Mouse (Mus musculus) ES-E14 (cell line): Measurements from ENCODE around the gene Tmem131. TPM values are rescaled to one million over a fixed set of nuclear protein-coding genes. Genes with fewer than 3 reads are reported as not detected.

Experiments used
- DNase-seq: peaks from one replicate; pipeline ENCODE4 v3.0.0-alpha.2; 2013; ENCODE audit warnings: low read depth, low spot score
- H3K27ac ChIP-seq: 2 replicates; pipeline ENCODE4 v1.5.1; 2012; ENCODE audit warnings: low read depth, mild to moderate bottlenecking, low read length, moderate library complexity, mixed read lengths; ENCODE audit not compliant: poor library complexity, insufficient read depth, severe bottlenecking
- H3K36me3 ChIP-seq: 2 replicates; pipeline ENCODE4 v1.6.1; 2012; ENCODE audit warnings: mild to moderate bottlenecking, low read length, moderate library complexity, mixed read lengths; ENCODE audit not compliant: control insufficient read depth, poor library complexity, insufficient read depth, severe bottlenecking
- H3K4me1 ChIP-seq, 2 experiments: fragments of 150-350 bp in 1 of 2; sonication (generic) in 1 of 2; 2 replicates each; pipeline ENCODE4 v1.6.1; 2012; ENCODE audit warnings: low read length in 2 of 2, mild to moderate bottlenecking in 1 of 2, mixed read lengths in 1 of 2; ENCODE audit not compliant: control insufficient read depth in 2 of 2, insufficient read depth in 2 of 2, poor library complexity in 1 of 2
- H3K4me3 ChIP-seq, 2 experiments: fragments of 150-350 bp in 1 of 2; sonication (generic) in 1 of 2; 2 replicates each; pipeline ENCODE4 v1.5.1; 2012; ENCODE audit warnings: low read length in 2 of 2, low read depth in 1 of 2, mild to moderate bottlenecking in 1 of 2, mixed read lengths in 1 of 2; ENCODE audit not compliant: insufficient read depth in 1 of 2, poor library complexity in 1 of 2, severe bottlenecking in 1 of 2
- H3K9ac ChIP-seq: 2 replicates; pipeline ENCODE4 v1.6.1; 2012; ENCODE audit warnings: low read depth, mild to moderate bottlenecking, low read length, mixed read lengths; ENCODE audit not compliant: poor library complexity, insufficient read depth, severe bottlenecking
- H3K9me3 ChIP-seq: fragments of 150-350 bp; sonication (generic); 2 replicates; pipeline ENCODE4 v1.6.1; 2012; ENCODE audit warnings: low read depth, mild to moderate bottlenecking, low read length; ENCODE audit not compliant: control insufficient read depth, insufficient read depth
- CHD2 ChIP-seq: IDR thresholded peaks from 2 replicates; pipeline ENCODE4 v1.6.1; 2014; ENCODE audit warnings: mild to moderate bottlenecking, low read depth, low read length, inconsistent platforms
- HCFC1 ChIP-seq: IDR thresholded peaks from 2 replicates; pipeline ENCODE4 v1.6.1; 2012; ENCODE audit warnings: low read length, inconsistent platforms, borderline replicate concordance; ENCODE audit not compliant: insufficient read depth
- MAFK ChIP-seq: IDR thresholded peaks from 2 replicates; pipeline ENCODE4 v1.6.1; 2014; ENCODE audit warnings: mild to moderate bottlenecking, low read depth, low read length, inconsistent platforms; ENCODE audit not compliant: insufficient read depth
- ZC3H11A ChIP-seq: IDR thresholded peaks from 2 replicates; pipeline ENCODE4 v1.6.1; 2012; ENCODE audit warnings: low read depth, mild to moderate bottlenecking, inconsistent platforms, low read length, borderline replicate concordance
- ZNF384 ChIP-seq: IDR thresholded peaks from 2 replicates; pipeline ENCODE4 v1.6.1; 2012; ENCODE audit warnings: low read depth, low read length, inconsistent platforms
- in situ Hi-C, 2 experiments: fragments of 600-800 bp; cut with MboI; formaldehyde crosslinking; loops; one replicate each; pipeline ENCODE4 v1.15.1; 2025; ENCODE audit warnings: low sequenced_read_pairs in 2 of 2, inconsistent platforms in 1 of 2; ENCODE audit not compliant: unreplicated experiment in 2 of 2
- total RNA-seq: library from RNA; depleted of rRNA; stranded (reverse); fragments of 300-350 nt; gene quantifications from 2 replicates; pipeline ENCODE4 v1.2.3, GENCODE M21; 2012

The Tmem131 gene
- total RNA-seq, 1 experiment: 73.1 TPM

DNA sequence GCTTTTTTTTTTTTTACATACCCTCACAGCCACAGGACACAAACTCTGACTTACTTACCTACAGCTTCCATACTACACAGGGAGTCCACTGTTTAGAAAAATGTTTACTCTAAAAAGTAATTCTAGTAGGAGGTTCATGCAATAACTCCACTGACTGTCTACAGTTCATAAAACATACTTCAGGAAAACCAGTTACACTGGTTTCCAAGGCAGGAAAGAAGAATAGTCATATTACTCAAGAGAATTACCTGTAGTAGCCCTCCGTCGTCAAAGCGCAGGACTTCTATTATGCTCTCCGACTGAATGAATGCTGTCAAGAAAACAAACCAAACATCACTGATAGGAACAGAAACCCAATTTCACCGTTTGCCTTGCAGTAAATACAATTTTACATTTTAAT lies 54.5 kb downstream of the Tmem131 start:
- no peak for DNase-seq
- peaks cover 6 to 18% of the 10 kb centered on the region in 2 experiments; a peak in 3 of 4 replicates for H3K4me1 ChIP-seq
- TF ChIP-seq CHD2: no peak
- no peak for TF ChIP-seq ZC3H11A
- TF ChIP-seq ZNF384: no peak
- no peak overlapping the region for H3K4me3 ChIP-seq
- in situ Hi-C loops: no loop called here
- H3K9ac ChIP-seq: no peak overlapping the region
- peaks cover 10% of the 10 kb centered on the region for H3K36me3 ChIP-seq
- no peak overlapping the region for H3K27ac ChIP-seq
- no peaks in the 10 kb centered on the region for H3K9me3 ChIP-seq

DNA sequence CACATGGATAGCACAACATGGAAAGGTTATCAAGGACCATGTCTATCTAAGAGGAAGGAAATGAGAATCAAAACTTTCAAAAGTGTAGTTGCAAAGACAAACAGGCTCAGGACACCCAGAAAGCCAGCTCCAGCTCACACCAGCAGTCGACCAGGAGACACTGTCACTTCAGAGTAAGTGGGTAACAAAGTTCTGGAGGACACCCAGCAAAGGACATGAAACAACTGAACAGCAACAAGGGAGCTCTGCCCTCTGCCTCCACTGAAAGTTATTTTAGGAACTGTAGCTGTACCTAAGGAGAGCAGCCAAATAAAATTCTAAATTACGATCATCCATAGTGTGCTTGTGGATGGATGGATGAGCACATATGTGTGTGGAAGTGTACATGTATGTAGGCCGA lies 56.3 kb downstream of the Tmem131 start:
- H3K27ac ChIP-seq: no peak overlapping the region
- no peaks in the 10 kb centered on the region for H3K9me3 ChIP-seq
- in situ Hi-C loops: no loop called here
- DNase-seq: no peak
- H3K36me3 ChIP-seq: peaks cover 14% of the 10 kb centered on the region
- no peak overlapping the region for H3K4me3 ChIP-seq
- TF ChIP-seq HCFC1: no peak
- TF ChIP-seq ZNF384: no peak
- no peak for TF ChIP-seq MAFK
- TF ChIP-seq ZC3H11A: no peak
- TF ChIP-seq CHD2: no peak
- no peak overlapping the region for H3K9ac ChIP-seq
- H3K4me1 ChIP-seq: peaks cover 9 to 12% of the 10 kb centered on the region in 2 experiments

DNA sequence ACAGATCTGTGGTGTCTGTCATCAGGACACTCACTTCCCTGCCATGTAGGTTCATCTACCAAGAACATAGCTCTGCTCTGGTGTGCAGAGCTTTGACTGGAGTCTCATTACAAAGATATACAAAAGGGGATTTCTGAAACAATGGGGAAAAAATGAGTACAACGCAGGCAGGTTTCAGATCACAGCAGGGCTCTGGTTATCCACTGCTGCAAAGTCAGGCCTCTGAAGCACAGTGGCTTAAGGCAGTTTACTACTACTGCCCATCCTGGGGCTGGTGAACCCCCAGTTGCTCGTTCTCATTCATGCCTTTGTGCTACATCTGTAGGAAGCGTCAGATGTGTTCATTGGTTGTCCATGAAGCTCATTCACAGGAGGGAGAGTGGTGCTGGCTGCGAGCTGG lies 57.0 kb downstream of the Tmem131 start:
- no peak for DNase-seq
- Histone ChIP-seq H3K27ac (no peak overlapping the region), H3K9me3 (no peaks in the 10 kb centered on the region), H3K9ac (no peak overlapping the region), H3K4me3 (no peak overlapping the region), H3K36me3 (peaks cover 18% of the 10 kb centered on the region), H3K4me1 (peaks cover 9 to 12% of the 10 kb centered on the region in 2 experiments)
- TF ChIP-seq ZNF384 (no peak), ZC3H11A (no peak), CHD2 (no peak), HCFC1 (no peak), MAFK (no peak)
- in situ Hi-C loops: no loop called here

DNA sequence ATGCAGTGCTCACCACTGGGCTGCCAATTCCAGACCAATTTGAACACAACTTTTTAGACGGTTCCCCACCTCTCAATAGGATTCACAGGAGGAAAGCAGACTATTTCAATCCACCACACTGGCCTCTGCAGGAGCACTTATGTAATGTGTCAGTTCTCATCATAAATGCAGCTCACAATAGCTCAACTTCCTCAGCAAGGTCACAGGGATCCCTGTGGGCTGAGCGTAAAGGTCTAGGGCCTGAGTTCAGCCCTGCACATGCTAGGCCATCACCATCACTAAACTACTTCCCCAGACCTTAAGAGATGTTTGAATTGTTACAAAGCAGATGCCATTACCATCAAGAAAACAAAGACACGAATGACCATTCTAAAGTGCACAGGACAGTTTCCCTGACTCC lies 58.9 kb downstream of the Tmem131 start:
- Histone ChIP-seq H3K4me1 (peaks cover 8 to 9% of the 10 kb centered on the region in 2 experiments), H3K27ac (no peak overlapping the region), H3K9ac (no peak overlapping the region), H3K36me3 (peaks cover 24% of the 10 kb centered on the region), H3K4me3 (no peak overlapping the region), H3K9me3 (no peaks in the 10 kb centered on the region)
- in situ Hi-C loops: no loop called here
- DNase-seq: no peak
- TF ChIP-seq HCFC1 (no peak), CHD2 (no peak), ZNF384 (no peak), ZC3H11A (no peak), MAFK (no peak)

DNA sequence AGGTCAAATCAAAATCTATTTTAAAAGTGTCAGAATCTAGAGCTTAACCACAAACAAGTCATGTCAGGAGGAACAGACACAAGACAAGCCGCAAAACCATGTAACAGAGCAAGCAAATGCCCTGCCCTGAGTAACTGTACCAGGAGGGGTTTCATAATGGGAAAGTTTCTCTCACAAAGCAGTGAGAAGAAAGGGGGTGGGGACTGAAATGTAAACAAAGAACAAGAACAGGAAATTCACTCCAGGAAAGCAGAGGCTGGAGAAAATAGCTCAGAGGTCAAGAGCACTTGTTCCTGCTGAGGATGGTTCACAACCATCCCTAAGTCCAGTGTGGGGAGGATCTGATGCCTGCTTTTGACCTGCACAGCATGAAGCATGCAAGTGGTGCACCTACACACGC lies 59.7 kb downstream of the Tmem131 start:
- TF ChIP-seq HCFC1: no peak
- no peak for TF ChIP-seq CHD2
- TF ChIP-seq ZNF384: no peak
- no peak for TF ChIP-seq ZC3H11A
- TF ChIP-seq MAFK: no peak
- Histone ChIP-seq H3K9me3 (no peaks in the 10 kb centered on the region), H3K36me3 (peaks cover 24% of the 10 kb centered on the region), H3K9ac (no peak overlapping the region), H3K27ac (no peak overlapping the region), H3K4me1 (peaks cover 8 to 9% of the 10 kb centered on the region in 2 experiments), H3K4me3 (no peak overlapping the region)
- in situ Hi-C loops: no loop called here
- no peak for DNase-seq
